Mouse (Mus musculus) heart, embryonic 12.5 days (tissue): Measurements from ENCODE around the gene Abcc12. TPM values are rescaled to one million over a fixed set of nuclear protein-coding genes. Genes with fewer than 3 reads are reported as not detected.

ENCODE experiments used
- ATAC-seq: fragments of 200-750 bp; cut with Nextera tagmentation; 2 replicates; pipeline ENCODE4 v1.8.0; 2017; ENCODE audit warnings: moderate TSS enrichment, moderate library complexity; ENCODE audit not compliant: insufficient number of reproducible peaks, low FRiP score
- H3K27ac ChIP-seq: fragments of 300-500 bp; sonication (generic); 2 replicates; pipeline ENCODE4 v1.5.1; 2016; ENCODE audit warnings: mild to moderate bottlenecking, moderate library complexity; ENCODE audit not compliant: poor library complexity, severe bottlenecking
- H3K27me3 ChIP-seq: fragments of 300-500 bp; sonication (generic); replicated peaks from 2 replicates; pipeline ENCODE4 v1.6.1; 2016; ENCODE audit warnings: mild to moderate bottlenecking, moderate library complexity
- H3K36me3 ChIP-seq: fragments of 300-500 bp; sonication (generic); 2 replicates; pipeline ENCODE4 v1.6.1; 2016; ENCODE audit warnings: mild to moderate bottlenecking, moderate library complexity
- H3K4me1 ChIP-seq: fragments of 300-500 bp; sonication (generic); replicated peaks from 2 replicates; pipeline ENCODE4 v1.6.1; 2016; ENCODE audit warnings: mild to moderate bottlenecking
- H3K4me2 ChIP-seq: fragments of 300-500 bp; sonication (generic); 2 replicates; pipeline ENCODE4 v1.6.1; 2016; ENCODE audit warnings: mild to moderate bottlenecking, moderate library complexity
- H3K4me3 ChIP-seq: fragments of 300-500 bp; sonication (generic); 2 replicates; pipeline ENCODE4 v1.5.1; 2016; ENCODE audit warnings: mild to moderate bottlenecking
- H3K9ac ChIP-seq: fragments of 300-500 bp; sonication (generic); 2 replicates; pipeline ENCODE4 v1.6.1; 2016; ENCODE audit warnings: mild to moderate bottlenecking, moderate library complexity
- H3K9me3 ChIP-seq: fragments of 300-500 bp; sonication (generic); replicated peaks from 2 replicates; pipeline ENCODE4 v1.6.1; 2016; ENCODE audit warnings: mild to moderate bottlenecking, moderate library complexity
- WGBS: fragments of 180-500 bp; shearing (Covaris S2); methylation state at CpG from one replicate; pipeline ENCODE4 v1.1.7; 2016; 5-methylcytosine and 5-hydroxymethylcytosine counted together
- microRNA-seq: library from miRNA; unstranded; fragments of <30 nt; microRNA quantifications from one replicate; pipeline ENCODE4, GENCODE M21; 2017
- polyA plus RNA-seq: library from polyadenylated mRNA; unstranded; fragments of >200 nt; fragmentation: Nextera tagmentation; extraction: Ambion mirVana; gene quantifications from 2 replicates; pipeline ENCODE4 v1.2.1, GENCODE M21; 2016

The Abcc12 gene
- polyA plus RNA-seq, 1 experiment from 2014 or later: not detected

- Histone ChIP-seq H3K4me1 (no peaks in the 10 kb centered on the region), H3K4me2 (no peak overlapping the region), H3K27me3 (no peaks in the 10 kb centered on the region), H3K36me3 (no peaks in the 10 kb centered on the region), H3K9ac (no peak overlapping the region), H3K4me3 (no peak overlapping the region), H3K27ac (no peak overlapping the region), H3K9me3 (no peaks in the 10 kb centered on the region)
- WGBS: 75% methylated on average over 11 of the region's 11 CpGs
- no peak for ATAC-seq
Measured at GRCm38 (mm10) chr8:86453697-86454480, 126.6 kb downstream of the Abcc12 start.

GRCm38 (mm10) chr8:86449870-86450515 lies 130.5 kb downstream of the Abcc12 start:
- ATAC-seq: no peak
- Histone ChIP-seq H3K27ac (no peak overlapping the region), H3K4me1 (no peaks in the 10 kb centered on the region), H3K27me3 (no peaks in the 10 kb centered on the region), H3K9ac (no peak overlapping the region), H3K4me3 (no peak overlapping the region), H3K9me3 (no peaks in the 10 kb centered on the region), H3K36me3 (no peaks in the 10 kb centered on the region), H3K4me2 (no peak overlapping the region)
- WGBS: 83% methylated on average over 4 of the region's 4 CpGs

- H3K36me3 ChIP-seq: no peaks in the 10 kb centered on the region
- no peak overlapping the region for H3K27ac ChIP-seq
- no peaks in the 10 kb centered on the region for H3K27me3 ChIP-seq
- H3K9ac ChIP-seq: no peak overlapping the region
- ATAC-seq: no peak
- no peak overlapping the region for H3K4me2 ChIP-seq
- no peaks in the 10 kb centered on the region for H3K4me1 ChIP-seq
- WGBS: 73% methylated on average over 4 of the region's 4 CpGs
- no peaks in the 10 kb centered on the region for H3K9me3 ChIP-seq
- no peak overlapping the region for H3K4me3 ChIP-seq
Measured at GRCm38 (mm10) chr8:86445516-86445915, 135.0 kb downstream of the Abcc12 start.

GRCm38 (mm10) chr8:86443744-86444143 lies 136.7 kb downstream of the Abcc12 start:
- Histone ChIP-seq H3K4me2 (no peak overlapping the region), H3K9ac (no peak overlapping the region), H3K4me3 (no peak overlapping the region), H3K9me3 (no peaks in the 10 kb centered on the region), H3K4me1 (no peaks in the 10 kb centered on the region), H3K36me3 (no peaks in the 10 kb centered on the region), H3K27ac (no peak overlapping the region), H3K27me3 (no peaks in the 10 kb centered on the region)
- WGBS: 86% methylated on average over 2 of the region's 2 CpGs
- ATAC-seq: no peak

- no peak for ATAC-seq
- H3K9ac ChIP-seq: no peak overlapping the region
- H3K9me3 ChIP-seq: no peaks in the 10 kb centered on the region
- 77% methylated on average over 3 of the region's 3 CpGs for WGBS
- H3K27me3 ChIP-seq: no peaks in the 10 kb centered on the region
- no peaks in the 10 kb centered on the region for H3K36me3 ChIP-seq
- H3K4me2 ChIP-seq: no peak overlapping the region
- no peak overlapping the region for H3K27ac ChIP-seq
- H3K4me1 ChIP-seq: no peaks in the 10 kb centered on the region
- no peak overlapping the region for H3K4me3 ChIP-seq
Measured at GRCm38 (mm10) chr8:86438983-86439299, 141.5 kb downstream of the Abcc12 start.

- WGBS: 71% methylated on average over 5 of the region's 5 CpGs
- Histone ChIP-seq H3K4me1 (no peaks in the 10 kb centered on the region), H3K27me3 (no peaks in the 10 kb centered on the region), H3K27ac (no peak overlapping the region), H3K9ac (no peak overlapping the region), H3K4me2 (no peak overlapping the region), H3K4me3 (no peak overlapping the region), H3K36me3 (no peaks in the 10 kb centered on the region), H3K9me3 (no peaks in the 10 kb centered on the region)
- ATAC-seq: no peak
Measured at GRCm38 (mm10) chr8:86438133-86438982, 142.1 kb downstream of the Abcc12 start.

- ATAC-seq: no peak
- Histone ChIP-seq H3K4me2 (no peak overlapping the region), H3K9me3 (no peaks in the 10 kb centered on the region), H3K27me3 (no peaks in the 10 kb centered on the region), H3K9ac (no peak overlapping the region), H3K27ac (no peak overlapping the region), H3K4me3 (no peak overlapping the region), H3K4me1 (no peaks in the 10 kb centered on the region), H3K36me3 (no peaks in the 10 kb centered on the region)
- 54% methylated on average over 1 of the region's 1 CpGs for WGBS
Measured at GRCm38 (mm10) chr8:86437418-86437817, 143.1 kb downstream of the Abcc12 start.

Small RNAs within 50 kb of the gene (microRNA-seq; reads per million reads assigned to microRNA genes)
- gene Gm44348: not detected

Other genes with a start within 250 kb of the Abcc12 start
- gene Lonp2, start 43.4 kb upstream of the Abcc12 start, polyA plus RNA-seq: 69.9 and 78.1 TPM in 2 replicates
- 4.9 and 5.0 TPM in 2 replicates for gene Gm10638, start 165.0 kb upstream of the Abcc12 start, polyA plus RNA-seq
- gene Siah1a, start 165.2 kb upstream of the Abcc12 start, polyA plus RNA-seq: 38.3 and 40.0 TPM in 2 replicates